Mouse (Mus musculus): Measurements from ENCODE around the gene Rpl35a. TPM values are rescaled to one million over a fixed set of nuclear protein-coding genes. Genes with fewer than 3 reads are reported as not detected.

Rpl35a gene
- polyA plus RNA-seq, 1 experiment, result 13.8 TPM

- Histone ChIP-seq H3K4me3 (replicated peaks) (peak overlapping the region; percentile 52), H3K4me1 (ENCODE audit: control insufficient read depth) (peaks cover 4% of the 10 kb centered on the region; the same call in 1 of the 2 replicates), H3K36me3 (ENCODE audit: control insufficient read depth) (peaks cover 30% of the 10 kb centered on the region), H3K27me3 (ENCODE audit: control insufficient read depth) (no peaks in the 10 kb centered on the region), H3K9me3 (ENCODE audit: control insufficient read depth, low read length) (no peaks in the 10 kb centered on the region)
- TF ChIP-seq TAL1 (IDR thresholded peaks at IDR 0.05; ENCODE audit: low read length) (no peak), GATA1 (IDR thresholded peaks at IDR 0.05; ENCODE audit: low read length) (no peak)
Measured at GRCm38 (mm10) chr16:33019117-33019770, 37.0 kb upstream of the Rpl35a start.

GRCm38 (mm10) chr16:33021381-33021780 lies 34.9 kb upstream of the Rpl35a start:
- Histone ChIP-seq H3K4me1 (ENCODE audit: control insufficient read depth) (peaks cover 4% of the 10 kb centered on the region; the same call in 1 of the 2 replicates), H3K9me3 (ENCODE audit: control insufficient read depth, low read length) (no peaks in the 10 kb centered on the region)

GRCm38 (mm10) chr16:33023750-33024149 lies 32.5 kb upstream of the Rpl35a start:
- H3K4me1 ChIP-seq (ENCODE audit: control insufficient read depth), result peaks cover 4% of the 10 kb centered on the region; the same call in 1 of the 2 replicates
- no peaks in the 10 kb centered on the region for H3K9me3 ChIP-seq (ENCODE audit: control insufficient read depth, low read length)
- no peaks in the 10 kb centered on the region for H3K27me3 ChIP-seq (ENCODE audit: control insufficient read depth)
- H3K4me3 ChIP-seq (replicated peaks), result no peak overlapping the region
- TF ChIP-seq TAL1 (IDR thresholded peaks at IDR 0.05; ENCODE audit: low read length), result no peak
- no peak for TF ChIP-seq GATA1 (IDR thresholded peaks at IDR 0.05; ENCODE audit: low read length)
- no peaks in the 10 kb centered on the region; the same call in 1 of the 2 replicates for H3K36me3 ChIP-seq (ENCODE audit: control insufficient read depth)

More at GRCm38 (mm10) chr16:33021381-33021780, 34.9 kb upstream of the Rpl35a start:
- Histone ChIP-seq H3K27me3 (ENCODE audit: control insufficient read depth) (no peaks in the 10 kb centered on the region), H3K4me3 (replicated peaks) (no peak overlapping the region), H3K36me3 (ENCODE audit: control insufficient read depth) (peaks cover 11% of the 10 kb centered on the region)
- TF ChIP-seq TAL1 (IDR thresholded peaks at IDR 0.05; ENCODE audit: low read length) (no peak), GATA1 (IDR thresholded peaks at IDR 0.05; ENCODE audit: low read length) (no peak)

- no peaks in the 10 kb centered on the region; the same call in 1 of the 2 replicates for H3K36me3 ChIP-seq (ENCODE audit: control insufficient read depth)
- H3K27me3 ChIP-seq (ENCODE audit: control insufficient read depth), result no peaks in the 10 kb centered on the region
- no peak for TF ChIP-seq GATA1 (IDR thresholded peaks at IDR 0.05; ENCODE audit: low read length)
- TF ChIP-seq TAL1 (IDR thresholded peaks at IDR 0.05; ENCODE audit: low read length), result no peak
- H3K4me3 ChIP-seq (replicated peaks), result no peak overlapping the region
- no peaks in the 10 kb centered on the region for H3K9me3 ChIP-seq (ENCODE audit: control insufficient read depth, low read length)
- H3K4me1 ChIP-seq (ENCODE audit: control insufficient read depth), result no peaks in the 10 kb centered on the region
Measured at GRCm38 (mm10) chr16:33024456-33025104, 31.7 kb upstream of the Rpl35a start.

- no peaks in the 10 kb centered on the region for H3K4me1 ChIP-seq (ENCODE audit: control insufficient read depth)
- H3K9me3 ChIP-seq (ENCODE audit: control insufficient read depth, low read length), result no peaks in the 10 kb centered on the region
- no peaks in the 10 kb centered on the region for H3K27me3 ChIP-seq (ENCODE audit: control insufficient read depth)
- TF ChIP-seq TAL1 (IDR thresholded peaks at IDR 0.05; ENCODE audit: low read length), result no peak
- TF ChIP-seq GATA1 (IDR thresholded peaks at IDR 0.05; ENCODE audit: low read length), result no peak
- H3K36me3 ChIP-seq (ENCODE audit: control insufficient read depth), result no peaks in the 10 kb centered on the region
- H3K4me3 ChIP-seq (replicated peaks), result no peak overlapping the region
Measured at GRCm38 (mm10) chr16:33026357-33026756, 29.9 kb upstream of the Rpl35a start.

GRCm38 (mm10) chr16:33036006-33036405 lies 20.2 kb upstream of the Rpl35a start:
- no peaks in the 10 kb centered on the region for H3K36me3 ChIP-seq (ENCODE audit: control insufficient read depth)
- H3K27me3 ChIP-seq (ENCODE audit: control insufficient read depth), result no peaks in the 10 kb centered on the region
- no peak for TF ChIP-seq TAL1 (IDR thresholded peaks at IDR 0.05; ENCODE audit: low read length)
- no peak for TF ChIP-seq GATA1 (IDR thresholded peaks at IDR 0.05; ENCODE audit: low read length)
- H3K4me1 ChIP-seq (ENCODE audit: control insufficient read depth), result no peaks in the 10 kb centered on the region
- H3K4me3 ChIP-seq (replicated peaks), result no peak overlapping the region
- H3K9me3 ChIP-seq (ENCODE audit: control insufficient read depth, low read length), result no peaks in the 10 kb centered on the region

GRCm38 (mm10) chr16:33042682-33043081 lies 13.6 kb upstream of the Rpl35a start:
- TF ChIP-seq GATA1 (IDR thresholded peaks at IDR 0.05; ENCODE audit: low read length), result no peak
- no peak for TF ChIP-seq TAL1 (IDR thresholded peaks at IDR 0.05; ENCODE audit: low read length)
- Histone ChIP-seq H3K4me3 (replicated peaks) (no peak overlapping the region), H3K9me3 (ENCODE audit: control insufficient read depth, low read length) (no peaks in the 10 kb centered on the region), H3K4me1 (ENCODE audit: control insufficient read depth) (no peaks in the 10 kb centered on the region), H3K36me3 (ENCODE audit: control insufficient read depth) (no peaks in the 10 kb centered on the region), H3K27me3 (ENCODE audit: control insufficient read depth) (no peaks in the 10 kb centered on the region)

- no peak overlapping the region for H3K4me3 ChIP-seq (replicated peaks)
- H3K36me3 ChIP-seq (ENCODE audit: control insufficient read depth), result no peaks in the 10 kb centered on the region
- H3K4me1 ChIP-seq (ENCODE audit: control insufficient read depth), result no peaks in the 10 kb centered on the region
- H3K27me3 ChIP-seq (ENCODE audit: control insufficient read depth), result no peaks in the 10 kb centered on the region
- H3K9me3 ChIP-seq (ENCODE audit: control insufficient read depth, low read length), result no peaks in the 10 kb centered on the region
- no peak for TF ChIP-seq TAL1 (IDR thresholded peaks at IDR 0.05; ENCODE audit: low read length)
- no peak for TF ChIP-seq GATA1 (IDR thresholded peaks at IDR 0.05; ENCODE audit: low read length)
Measured at GRCm38 (mm10) chr16:33043268-33043667, 13.0 kb upstream of the Rpl35a start.

GRCm38 (mm10) chr16:33048004-33048403 lies 8.2 kb upstream of the Rpl35a start:
- H3K9me3 ChIP-seq (ENCODE audit: control insufficient read depth, low read length), result no peaks in the 10 kb centered on the region
- no peaks in the 10 kb centered on the region for H3K4me1 ChIP-seq (ENCODE audit: control insufficient read depth)
- no peaks in the 10 kb centered on the region for H3K36me3 ChIP-seq (ENCODE audit: control insufficient read depth)
- peaks cover 2% of the 10 kb centered on the region; the same call in 1 of the 2 replicates for H3K27me3 ChIP-seq (ENCODE audit: control insufficient read depth)
- H3K4me3 ChIP-seq (replicated peaks), result no peak overlapping the region
- TF ChIP-seq GATA1 (IDR thresholded peaks at IDR 0.05; ENCODE audit: low read length) (no peak), TAL1 (IDR thresholded peaks at IDR 0.05; ENCODE audit: low read length) (no peak)
